Mouse (Mus musculus): ENCODE measurements around the gene 2310033P09Rik. TPM values are rescaled to one million over a fixed set of nuclear protein-coding genes. Genes with fewer than 3 reads are reported as not detected.

2310033P09Rik gene
- polyA plus RNA-seq, 1 experiment: 11.1 TPM

GRCm38 (mm10) chr11:59248101-59248500 is 40.0 kb downstream of the 2310033P09Rik start:
- H3K27me3 ChIP-seq (ENCODE audit: control insufficient read depth, insufficient read depth, low read length): peaks cover 3% of the 10 kb centered on the region
- no peaks in the 10 kb centered on the region for H3K36me3 ChIP-seq (ENCODE audit: control insufficient read depth, insufficient read depth, low read length)
- peak overlapping the region; percentile 86 for H3K4me3 ChIP-seq (ENCODE audit: control insufficient read depth, low read depth, low read length)
- no peak overlapping the region for H3K27ac ChIP-seq (ENCODE audit: control insufficient read depth, insufficient read depth, low read depth, low read length)
- H3K4me1 ChIP-seq (ENCODE audit: control insufficient read depth, insufficient read depth, low read length): peaks cover 6% of the 10 kb centered on the region
- TF ChIP-seq POLR2A (IDR thresholded peaks at IDR 0.05; ENCODE audit: control insufficient read depth, low read depth, low read length) (no peak), CTCF (IDR thresholded peaks at IDR 0.05; ENCODE audit: control insufficient read depth, insufficient read depth, insufficient replicate concordance, low read depth, low read length) (no peak)

- no peaks in the 10 kb centered on the region for H3K36me3 ChIP-seq (ENCODE audit: control insufficient read depth, insufficient read depth, low read length)
- H3K4me1 ChIP-seq (ENCODE audit: control insufficient read depth, insufficient read depth, low read length): peaks cover 8% of the 10 kb centered on the region
- H3K27me3 ChIP-seq (ENCODE audit: control insufficient read depth, insufficient read depth, low read length): no peaks in the 10 kb centered on the region
- H3K27ac ChIP-seq (ENCODE audit: control insufficient read depth, insufficient read depth, low read depth, low read length): no peak overlapping the region
- TF ChIP-seq CTCF (IDR thresholded peaks at IDR 0.05; ENCODE audit: control insufficient read depth, insufficient read depth, insufficient replicate concordance, low read depth, low read length): no peak
- no peak for TF ChIP-seq POLR2A (IDR thresholded peaks at IDR 0.05; ENCODE audit: control insufficient read depth, low read depth, low read length)
- H3K4me3 ChIP-seq (ENCODE audit: control insufficient read depth, low read depth, low read length): no peak overlapping the region
Measured at GRCm38 (mm10) chr11:59259647-59260046, 51.5 kb downstream of the 2310033P09Rik start.

Other genes starting within 250 kb of the 2310033P09Rik start
- gene Trim11, start 230.2 kb upstream of the 2310033P09Rik start, polyA plus RNA-seq (2012; rRNA removed): 44.1 and 48.9 TPM in 2 replicates
- gene Obscn, start 71.9 kb upstream of the 2310033P09Rik start, polyA plus RNA-seq (2012; rRNA removed): 1.9 and 2.8 TPM in 2 replicates
- 9.4 and 10.3 TPM in 2 replicates for gene Iba57, start 44.6 kb upstream of the 2310033P09Rik start, polyA plus RNA-seq (2012; rRNA removed)
- gene Gjc2, start 25.1 kb upstream of the 2310033P09Rik start, polyA plus RNA-seq (2012; rRNA removed): 2.1 and 2.7 TPM in 2 replicates
- gene Guk1, start 16.1 kb upstream of the 2310033P09Rik start, polyA plus RNA-seq (2012; rRNA removed): 168 and 188 TPM in 2 replicates
- 75.8 and 82.3 TPM in 2 replicates for gene Mrpl55, start 5.8 kb upstream of the 2310033P09Rik start, polyA plus RNA-seq (2012; rRNA removed)
- gene Arf1, start 19.9 kb downstream of the 2310033P09Rik start, polyA plus RNA-seq (2012; rRNA removed): 243 and 247 TPM in 2 replicates
- 3.1 and 4.3 TPM in 2 replicates for gene Wnt3a, start 82.4 kb downstream of the 2310033P09Rik start, polyA plus RNA-seq (2012; rRNA removed)
- 0.40 and 0.63 TPM in 2 replicates for gene Wnt9a, start 98.6 kb downstream of the 2310033P09Rik start, polyA plus RNA-seq (2012; rRNA removed)
- 9.3 and 12.7 TPM in 2 replicates for gene Prss38, start 167.3 kb downstream of the 2310033P09Rik start, polyA plus RNA-seq (2012; rRNA removed)
- 2.8 and 3.0 TPM in 2 replicates for gene Jmjd4, start 241.7 kb downstream of the 2310033P09Rik start, polyA plus RNA-seq (2012; rRNA removed)
- 22.6 and 25.8 TPM in 2 replicates for gene Snap47, start 242.9 kb downstream of the 2310033P09Rik start, polyA plus RNA-seq (2012; rRNA removed)